Mouse (Mus musculus) CH12.LX (cell line): ENCODE results near the gene Dsn1. TPM values are rescaled to one million over a fixed set of nuclear protein-coding genes. Genes with fewer than 3 reads are reported as not detected.

ENCODE experiments used
- DNase-seq: peaks from one replicate; pipeline ENCODE4 v3.0.0-alpha.2; 2013; ENCODE audit errors: extremely low read depth
- H3K27ac ChIP-seq: 2 replicates; pipeline ENCODE4 v1.5.1; 2012; ENCODE audit warnings: low read depth, mild to moderate bottlenecking, control low read depth, moderate library complexity; ENCODE audit not compliant: insufficient read depth
- H3K27me3 ChIP-seq: replicated peaks from 2 replicates; pipeline ENCODE3; 2012; ENCODE audit warnings: inconsistent platforms
- H3K36me3 ChIP-seq, 2 experiments: replicated peaks in 1 of 2; 2 replicates each; pipeline versions ENCODE3 to v1.6.1; 2012; ENCODE audit warnings: inconsistent platforms in 1 of 2, low read length in 1 of 2, mild to moderate bottlenecking in 1 of 2, mixed read lengths in 1 of 2, moderate library complexity in 1 of 2; ENCODE audit not compliant: control insufficient read depth in 1 of 2, insufficient read depth in 1 of 2
- H3K4me1 ChIP-seq, 2 experiments: 2 replicates each; pipeline ENCODE4 v1.6.1; 2012; ENCODE audit warnings: inconsistent platforms in 1 of 2, moderate library complexity in 1 of 2; ENCODE audit not compliant: insufficient read depth in 2 of 2, control insufficient read depth in 1 of 2
- H3K4me2 ChIP-seq: 2 replicates; pipeline ENCODE4 v1.6.1; 2012; ENCODE audit warnings: low read depth, mild to moderate bottlenecking, control low read depth; ENCODE audit not compliant: poor library complexity, insufficient read depth, severe bottlenecking
- H3K4me3 ChIP-seq, 3 experiments: fragments of 150-350 bp in 1 of 3; sonication (generic) in 1 of 3; replicated peaks in 1 of 3; 2 replicates each; pipeline versions ENCODE3 to v1.5.1; 2011 to 2012; ENCODE audit warnings: low read depth in 2 of 3, low read length in 2 of 3, mild to moderate bottlenecking in 2 of 3, moderate library complexity in 2 of 3, control low read depth in 1 of 3, improper control_type of control experiment in 1 of 3, inconsistent platforms in 1 of 3, mixed read lengths in 1 of 3; ENCODE audit not compliant: poor library complexity in 1 of 3
- H3K79me2 ChIP-seq: replicated peaks from 2 replicates; pipeline ENCODE4 v1.6.1; 2012; ENCODE audit warnings: mild to moderate bottlenecking, moderate library complexity; ENCODE audit not compliant: control insufficient read depth, poor library complexity, insufficient read depth, severe bottlenecking; ENCODE audit errors: extremely low read depth
- H3K9ac ChIP-seq: 2 replicates; pipeline ENCODE4 v1.6.1; 2012; ENCODE audit warnings: low read depth, mild to moderate bottlenecking, control low read depth, moderate library complexity; ENCODE audit not compliant: insufficient read depth
- H3K9me3 ChIP-seq: replicated peaks from 2 replicates; pipeline ENCODE3; 2012; ENCODE audit warnings: low read length, inconsistent platforms, mixed read lengths
- CTCF ChIP-seq, 2 experiments: IDR thresholded peaks in 1 of 2; conservative IDR thresholded peaks in 1 of 2; 2 replicates each; pipeline ENCODE4 v1.5.1; 2011 to 2012; ENCODE audit warnings: low read depth in 2 of 2, low read length in 2 of 2, improper control_type of control experiment in 1 of 2, inconsistent platforms in 1 of 2, mild to moderate bottlenecking in 1 of 2, moderate library complexity in 1 of 2
- ELF1 ChIP-seq: IDR thresholded peaks from 2 replicates; pipeline ENCODE4 v1.6.1; 2014; ENCODE audit warnings: low read depth, mild to moderate bottlenecking, inconsistent platforms, low read length, improper control_type of control experiment
- JUND ChIP-seq: conservative IDR thresholded peaks from 2 replicates; pipeline ENCODE4 v1.6.1; 2011; ENCODE audit warnings: low read depth, low read length, improper control_type of control experiment
- MAFK ChIP-seq: IDR thresholded peaks from 2 replicates; pipeline ENCODE4 v1.6.1; 2011; ENCODE audit warnings: low read length, improper control_type of control experiment; ENCODE audit not compliant: insufficient replicate concordance
- MEF2A ChIP-seq: IDR thresholded peaks from 2 replicates; pipeline ENCODE4 v1.6.1; 2014; ENCODE audit warnings: low read depth, mild to moderate bottlenecking, inconsistent platforms, low read length, improper control_type of control experiment, borderline replicate concordance
- MXI1 ChIP-seq: IDR thresholded peaks from 2 replicates; pipeline ENCODE4 v1.6.1; 2011; ENCODE audit warnings: mild to moderate bottlenecking, low read depth, low read length, improper control_type of control experiment
- NELFE ChIP-seq: IDR thresholded peaks from 2 replicates; pipeline ENCODE4 v1.6.1; 2011; ENCODE audit warnings: low read depth, low read length, improper control_type of control experiment
- NRF1 ChIP-seq: IDR thresholded peaks from 2 replicates; pipeline ENCODE4 v1.6.1; 2014; ENCODE audit warnings: low read depth, mild to moderate bottlenecking, inconsistent platforms, low read length, improper control_type of control experiment, moderate library complexity
- RAD21 ChIP-seq: IDR thresholded peaks from 2 replicates; pipeline ENCODE4 v1.6.1; 2011; ENCODE audit warnings: low read depth, mild to moderate bottlenecking, low read length, improper control_type of control experiment, moderate library complexity
- RCOR1 ChIP-seq: conservative IDR thresholded peaks from 2 replicates; pipeline ENCODE4 v1.6.1; 2012; ENCODE audit warnings: low read depth, mild to moderate bottlenecking, inconsistent platforms, low read length, improper control_type of control experiment
- SMC3 ChIP-seq: IDR thresholded peaks from 2 replicates; pipeline ENCODE4 v1.6.1; 2011; ENCODE audit warnings: low read depth, low read length, improper control_type of control experiment
- USF1 ChIP-seq: IDR thresholded peaks from 2 replicates; pipeline ENCODE4 v1.6.1; 2014; ENCODE audit warnings: low read depth, mild to moderate bottlenecking, inconsistent platforms, low read length, improper control_type of control experiment
- ZKSCAN1 ChIP-seq: IDR thresholded peaks from 2 replicates; pipeline ENCODE4 v1.6.1; 2012; ENCODE audit warnings: low read depth, inconsistent platforms, low read length, improper control_type of control experiment, borderline replicate concordance
- dilution Hi-C: fragments of 300-500 bp; cut with MboI; formaldehyde crosslinking; loops from 2 replicates; pipeline ENCODE4 v1.14.3; 2020; ENCODE audit warnings: low sequenced_read_pairs; ENCODE audit not compliant: extremely low pct_unique_long_range_greater_than_20kb, extremely low pct_ligation_motif_present
- in situ Hi-C: fragments of 300-500 bp; cut with MboI; formaldehyde crosslinking; loops from 3 replicates; pipeline ENCODE4 v1.14.3; 2019; ENCODE audit warnings: low sequenced_read_pairs, low pct_ligation_motif_present, low pct_unique_long_range_greater_than_20kb, mixed read lengths
- polyA plus RNA-seq: library from polyadenylated mRNA; unstranded; fragments of >175 nt; gene quantifications from 2 replicates; pipeline ENCODE4 v1.2.1, GENCODE M21; 2012; ENCODE audit warnings: low read depth; ENCODE audit not compliant: insufficient read length
- total RNA-seq, 2 experiments: library from RNA; depleted of rRNA; stranded (reverse); fragments of 300-350 nt in 1 of 2; fragments of >200 nt in 1 of 2; gene quantifications; 2 replicates each; pipeline ENCODE4 v1.2.3; 2012 to 2014

The Dsn1 gene
- total and polyA plus RNA-seq, 3 experiments: 23.2 to 34.3 (median 25.6) TPM

DNA sequence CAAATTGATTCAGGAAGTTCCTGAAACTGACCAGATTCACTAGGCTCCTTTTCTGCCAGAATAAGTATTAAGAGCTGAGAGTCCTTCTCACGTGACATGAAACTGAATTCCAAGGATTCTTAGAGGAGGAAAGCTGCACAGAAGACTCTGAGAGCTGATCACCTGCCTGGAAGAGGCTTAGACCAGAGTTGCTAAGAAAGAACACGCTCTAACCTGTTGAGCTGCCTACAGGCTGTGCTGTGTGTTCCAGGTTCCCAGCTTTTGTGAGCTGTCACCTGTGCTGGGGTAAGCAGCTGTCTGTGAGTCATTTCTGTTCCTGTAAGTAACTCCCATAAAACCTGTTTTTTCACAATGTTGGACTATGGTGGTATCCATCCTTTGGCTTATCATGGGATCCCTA is 39.0 kb upstream of the Dsn1 start:
- DNase-seq: no peak
- Histone ChIP-seq H3K79me2 (no peaks in the 10 kb centered on the region), H3K27ac (no peak overlapping the region), H3K4me3 (no peak overlapping the region), H3K27me3 (no peaks in the 10 kb centered on the region), H3K4me1 (peaks cover 8 to 21% of the 10 kb centered on the region in 2 experiments), H3K9ac (no peak overlapping the region), H3K36me3 (peaks cover 0 to 11% of the 10 kb centered on the region in 2 experiments), H3K4me2 (no peak overlapping the region), H3K9me3 (peaks cover 4% of the 10 kb centered on the region)
- dilution Hi-C loops (no loop called here), in situ Hi-C loops (no loop called here)
- TF ChIP-seq MXI1: no peak
- no peak for TF ChIP-seq RCOR1

DNA sequence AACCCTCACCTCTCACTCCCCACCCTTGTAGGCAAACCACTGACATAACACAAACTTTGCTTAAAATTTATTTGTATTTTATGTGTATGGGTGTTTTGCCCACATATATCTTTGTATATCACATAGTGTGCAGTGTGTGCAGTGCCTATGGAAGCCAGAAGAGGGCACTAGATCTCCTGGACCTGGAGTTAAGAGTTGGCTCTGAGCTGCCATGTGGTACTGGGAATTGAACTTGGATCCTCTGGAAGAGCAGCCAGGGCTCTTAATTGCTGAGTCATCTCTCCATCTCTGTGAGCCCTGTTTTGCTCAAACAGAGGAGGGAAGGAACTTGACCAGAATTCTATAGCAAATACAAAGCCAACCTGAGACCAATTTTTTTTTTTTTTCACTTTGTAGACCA is 37.0 kb upstream of the Dsn1 start:
- dilution Hi-C loops: no loop called here

DNA sequence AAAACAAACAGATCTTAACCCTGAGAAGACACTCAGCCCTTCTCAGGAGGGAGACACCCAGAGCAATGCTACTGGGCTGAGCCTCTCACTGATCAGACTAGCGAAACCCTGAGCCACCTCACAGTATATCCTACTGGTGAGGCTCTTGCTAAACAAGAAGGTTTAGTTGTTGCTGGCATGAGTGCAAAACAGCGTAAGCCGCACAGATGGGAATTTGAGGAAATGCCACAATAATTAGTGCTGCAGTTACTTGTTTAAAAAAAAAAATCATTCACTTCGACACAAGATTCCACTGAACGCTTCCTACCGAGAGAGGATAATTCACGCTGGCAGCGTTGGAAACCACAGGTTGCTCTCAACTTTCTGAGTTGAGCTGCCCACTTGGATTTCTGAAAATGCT is 36.6 kb upstream of the Dsn1 start:
- Histone ChIP-seq H3K4me2 (no peak overlapping the region), H3K4me1 (peaks cover 3 to 9% of the 10 kb centered on the region in 2 experiments; a peak in 3 of 4 replicates), H3K9ac (no peak overlapping the region), H3K27ac (no peak overlapping the region), H3K36me3 (peaks cover 5 to 21% of the 10 kb centered on the region in 2 experiments), H3K9me3 (peaks cover 4% of the 10 kb centered on the region), H3K27me3 (no peaks in the 10 kb centered on the region), H3K79me2 (no peaks in the 10 kb centered on the region), H3K4me3 (no peak overlapping the region)
- TF ChIP-seq ZKSCAN1 (no peak), RAD21 (no peak), RCOR1 (no peak), NRF1 (no peak), MEF2A (no peak), NELFE (no peak), JUND (no peak), ELF1 (no peak), MAFK (no peak)
- dilution Hi-C loops (no loop called here), in situ Hi-C loops (no loop called here)
- no peak for DNase-seq

More for the DNA sequence above, 37.0 kb upstream of the Dsn1 start:
- peak; percentile 24 for DNase-seq
- no peak overlapping the region for H3K27ac ChIP-seq
- peaks cover 5 to 21% of the 10 kb centered on the region in 2 experiments for H3K36me3 ChIP-seq
- peak; percentile 60 for TF ChIP-seq SMC3
- no peak for TF ChIP-seq USF1
- TF ChIP-seq RAD21: peak; percentile 41
- TF ChIP-seq CTCF (conservative IDR thresholded peaks at IDR 0.05 in 1 of 2, IDR thresholded peaks at IDR 0.05 in 1 of 2; ENCODE audit: low read depth in 2 of 2, low read length in 2 of 2): peak; percentile 44 to 64
- H3K27me3 ChIP-seq: no peaks in the 10 kb centered on the region
- no peak overlapping the region for H3K4me3 ChIP-seq
- in situ Hi-C loops: no loop called here
- no peak overlapping the region for H3K4me2 ChIP-seq
- H3K4me1 ChIP-seq: peaks cover 6 to 13% of the 10 kb centered on the region in 2 experiments
- H3K9me3 ChIP-seq: peaks cover 4% of the 10 kb centered on the region
- no peak overlapping the region for H3K9ac ChIP-seq
- H3K79me2 ChIP-seq: no peaks in the 10 kb centered on the region
